Mouse (Mus musculus) limb, embryonic 11.5 days (tissue): ENCODE data around the gene Itga6. TPM values are rescaled to one million over a fixed set of nuclear protein-coding genes. Genes with fewer than 3 reads are reported as not detected.

Source experiments
- ATAC-seq: fragments of 200-750 bp; cut with Nextera tagmentation; 2 replicates; pipeline ENCODE4 v1.8.0; 2017; ENCODE audit warnings: low read depth; ENCODE audit not compliant: insufficient number of reproducible peaks, low FRiP score, low TSS enrichment
- DNase-seq: peaks from one replicate; pipeline ENCODE4 v3.0.0-alpha.2; 2015; ENCODE audit warnings: low spot score
- H3K27ac ChIP-seq: fragments of 300-500 bp; sonication (generic); replicated peaks from 2 replicates; pipeline ENCODE4 v1.5.1; 2014; ENCODE audit warnings: low read depth, mild to moderate bottlenecking, low read length
- H3K27me3 ChIP-seq: fragments of 300-500 bp; sonication (generic); 2 replicates; pipeline ENCODE4 v1.6.1; 2014; ENCODE audit warnings: mild to moderate bottlenecking, low read length, mixed read lengths; ENCODE audit not compliant: control insufficient read depth, insufficient read depth
- H3K36me3 ChIP-seq: fragments of 300-500 bp; sonication (generic); 2 replicates; pipeline ENCODE4 v1.6.1; 2014; ENCODE audit warnings: mild to moderate bottlenecking, low read length, moderate library complexity, mixed read lengths; ENCODE audit not compliant: control insufficient read depth, insufficient read depth
- H3K4me1 ChIP-seq: fragments of 300-500 bp; sonication (generic); 2 replicates; pipeline ENCODE4 v1.6.1; 2014; ENCODE audit warnings: low read length, mixed read lengths; ENCODE audit not compliant: control insufficient read depth, insufficient read depth
- H3K4me2 ChIP-seq: fragments of 300-500 bp; sonication (generic); 2 replicates; pipeline ENCODE4 v1.6.1; 2014; ENCODE audit warnings: low read depth, mild to moderate bottlenecking, moderate library complexity; ENCODE audit not compliant: severe bottlenecking
- H3K4me3 ChIP-seq: fragments of 300-500 bp; sonication (generic); 2 replicates; pipeline ENCODE4 v1.5.1; 2014; ENCODE audit warnings: low read depth, low read length
- H3K9ac ChIP-seq: fragments of 300-500 bp; sonication (generic); 2 replicates; pipeline ENCODE4 v1.6.1; 2014; ENCODE audit warnings: mild to moderate bottlenecking, low read length
- H3K9me3 ChIP-seq: fragments of 300-500 bp; sonication (generic); 2 replicates; pipeline ENCODE4 v1.6.1; 2016; ENCODE audit warnings: low read length; ENCODE audit not compliant: control insufficient read depth
- WGBS: fragments of 180-500 bp; shearing (Covaris S2); extraction: QIAGEN DNeasy Blood & Tissue Kit; methylation state at CpG from one replicate; pipeline ENCODE4 v1.1.7; 2014; 5-methylcytosine and 5-hydroxymethylcytosine counted together
- polyA plus RNA-seq: library from polyadenylated mRNA; unstranded; fragments of >200 nt; fragmentation: Nextera tagmentation; extraction: Ambion mirVana; gene quantifications from 2 replicates; pipeline ENCODE4 v1.2.1, GENCODE M21; 2014

Gene Itga6
- polyA plus RNA-seq, 1 experiment from 2014 or later = 28.0 TPM

DNA sequence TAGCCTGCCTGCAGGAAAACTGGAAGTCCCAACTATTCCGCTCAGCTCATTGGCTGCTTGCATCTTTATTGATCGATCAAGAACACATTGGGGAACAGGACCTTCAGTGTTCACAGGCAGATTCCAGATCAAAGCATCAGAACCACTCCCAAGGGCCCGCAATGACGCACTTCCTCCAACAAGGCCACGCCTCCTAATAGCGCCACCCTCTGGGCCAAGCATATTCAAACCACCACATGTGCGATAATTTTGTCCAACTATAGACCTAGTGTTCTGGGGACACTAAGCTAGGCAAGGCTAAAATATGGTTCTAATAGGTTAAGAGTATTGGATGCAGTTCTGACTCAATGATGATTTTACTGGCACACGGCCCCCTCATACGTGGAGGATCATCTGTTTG lies 15.7 kb downstream of the Itga6 start:
- Histone ChIP-seq H3K4me2 (no peak overlapping the region), H3K9ac (no peak overlapping the region), H3K36me3 (no peaks in the 10 kb centered on the region), H3K27me3 (no peaks in the 10 kb centered on the region), H3K9me3 (no peaks in the 10 kb centered on the region), H3K27ac (no peak overlapping the region), H3K4me3 (no peak overlapping the region), H3K4me1 (no peaks in the 10 kb centered on the region)
- ATAC-seq (no peak), DNase-seq (no peak)
- WGBS = 93% methylated on average over 9 of the region's 9 CpGs

DNA sequence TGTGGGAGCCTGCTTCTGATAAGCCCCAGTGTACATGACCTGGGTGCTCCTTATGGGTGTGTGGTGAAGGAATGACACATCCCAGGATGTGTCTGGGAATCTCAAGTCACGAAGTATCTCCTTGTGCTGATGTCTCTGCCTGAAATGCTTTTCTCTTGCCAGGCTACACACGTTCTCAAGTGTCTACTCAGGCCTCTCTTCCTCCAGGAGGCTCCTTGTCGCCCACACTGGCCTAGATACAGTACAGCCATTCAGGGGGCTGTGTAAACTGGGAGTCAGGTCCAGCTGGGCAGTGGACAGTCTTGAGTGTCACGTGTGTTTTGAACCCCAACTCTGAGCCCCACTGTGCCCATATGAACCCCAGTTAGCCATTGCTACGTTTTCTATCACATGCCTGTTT lies 19.1 kb downstream of the Itga6 start:
- no peak overlapping the region for H3K27ac ChIP-seq
- no peaks in the 10 kb centered on the region for H3K4me1 ChIP-seq
- 74% methylated on average over 5 of the region's 5 CpGs for WGBS
- no peaks in the 10 kb centered on the region for H3K9me3 ChIP-seq
- H3K4me3 ChIP-seq = no peak overlapping the region
- H3K4me2 ChIP-seq = no peak overlapping the region
- DNase-seq = no peak
- no peaks in the 10 kb centered on the region for H3K27me3 ChIP-seq
- no peaks in the 10 kb centered on the region for H3K36me3 ChIP-seq
- no peak for ATAC-seq
- no peak overlapping the region for H3K9ac ChIP-seq

DNA sequence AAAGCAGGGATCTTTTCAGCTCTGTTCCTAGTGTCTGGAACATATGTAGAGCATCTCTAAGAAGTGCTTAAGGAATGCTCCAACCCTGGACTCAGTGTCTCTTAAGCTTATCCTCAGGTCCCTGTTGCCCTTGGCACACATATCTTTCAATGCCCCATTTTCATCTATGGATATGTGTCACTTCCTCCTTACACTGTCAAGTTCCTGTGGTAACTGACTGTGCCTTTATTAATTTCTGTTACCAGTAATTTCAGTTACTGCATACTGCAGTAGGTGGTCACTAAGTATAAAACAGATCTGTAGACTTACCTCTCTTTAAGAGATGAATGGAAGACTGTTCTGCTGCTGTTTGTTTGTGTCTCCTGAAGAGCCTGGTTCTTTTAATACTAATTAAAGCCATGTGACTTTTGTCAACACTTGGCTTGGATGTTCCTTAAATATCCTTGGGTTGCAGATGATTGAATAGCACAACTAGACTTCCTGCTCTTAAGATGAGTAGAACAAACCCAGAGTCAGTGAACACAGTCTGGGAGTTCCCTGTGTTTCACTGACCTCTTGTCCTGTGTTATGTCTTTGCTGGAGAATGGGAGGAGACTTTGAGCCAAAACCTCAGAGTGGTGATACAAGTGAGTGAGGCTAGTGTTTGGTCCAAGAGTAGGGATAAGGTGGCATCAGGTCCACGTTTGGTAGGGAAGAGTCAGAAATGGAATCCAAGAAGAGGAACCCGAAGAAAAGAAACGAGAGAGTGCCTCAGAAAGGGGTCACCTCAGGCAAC lies 19.7 kb downstream of the Itga6 start:
- no peaks in the 10 kb centered on the region for H3K27me3 ChIP-seq
- ATAC-seq (no peak), DNase-seq (no peak)
- 87% methylated on average over 3 of the region's 3 CpGs for WGBS
- H3K4me3 ChIP-seq = no peak overlapping the region
- H3K9ac ChIP-seq = no peak overlapping the region
- H3K36me3 ChIP-seq = no peaks in the 10 kb centered on the region
- no peaks in the 10 kb centered on the region for H3K4me1 ChIP-seq
- H3K4me2 ChIP-seq = no peak overlapping the region
- no peak overlapping the region for H3K27ac ChIP-seq
- no peaks in the 10 kb centered on the region for H3K9me3 ChIP-seq

DNA sequence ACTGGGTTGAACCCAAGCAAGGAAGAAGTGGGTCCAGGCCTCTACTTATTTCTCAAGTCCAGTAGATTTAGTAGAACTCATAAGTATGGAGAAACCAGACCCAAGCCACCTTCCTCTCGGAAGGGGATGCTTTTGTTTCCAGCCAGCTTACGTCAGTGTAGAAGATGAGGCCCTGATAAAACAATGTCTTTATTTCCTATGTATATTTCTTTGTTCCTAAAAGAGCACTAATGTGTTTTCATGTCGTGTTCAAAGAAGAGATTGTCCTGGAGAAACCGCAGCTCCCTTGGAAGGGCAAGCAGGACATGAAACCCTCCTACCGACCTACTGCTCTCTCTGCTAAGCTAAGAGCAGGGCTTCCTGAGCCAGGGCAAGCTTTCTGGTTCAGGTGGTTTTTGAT lies 20.6 kb downstream of the Itga6 start:
- DNase-seq (no peak), ATAC-seq (no peak)
- H3K4me1 ChIP-seq = no peaks in the 10 kb centered on the region
- WGBS = 89% methylated on average over 5 of the region's 5 CpGs
- H3K27me3 ChIP-seq = no peaks in the 10 kb centered on the region
- no peak overlapping the region for H3K4me2 ChIP-seq
- no peak overlapping the region for H3K27ac ChIP-seq
- no peaks in the 10 kb centered on the region for H3K9me3 ChIP-seq
- H3K4me3 ChIP-seq = no peak overlapping the region
- H3K9ac ChIP-seq = no peak overlapping the region
- no peaks in the 10 kb centered on the region for H3K36me3 ChIP-seq

DNA sequence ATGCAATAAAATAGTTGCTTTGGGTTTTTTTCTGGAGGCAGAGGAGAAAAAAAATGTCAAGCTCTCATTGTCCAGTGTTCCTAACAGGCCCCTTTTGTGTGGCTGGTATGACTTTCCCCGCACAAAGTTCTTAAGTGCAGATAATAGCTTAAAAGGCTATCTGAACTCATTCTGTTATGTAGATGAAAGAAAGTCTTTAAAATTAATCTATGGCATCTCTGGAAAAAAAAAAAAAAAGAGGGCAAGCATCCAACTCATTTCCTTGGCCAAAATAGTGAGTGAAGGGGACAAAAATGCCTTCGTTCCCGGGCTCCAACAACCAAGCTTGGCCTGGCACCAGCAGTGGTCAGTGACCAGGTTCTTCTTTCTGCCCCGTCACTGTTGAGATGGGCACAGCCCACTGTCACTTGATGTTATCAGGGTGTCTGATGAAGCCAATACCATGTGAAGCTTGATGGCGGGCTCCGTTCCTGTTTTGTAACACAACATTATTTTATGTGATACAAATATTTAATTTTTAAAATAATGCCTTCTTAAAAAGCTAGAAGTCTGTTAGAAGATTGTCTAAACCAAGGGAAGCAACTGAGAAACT lies 21.7 kb downstream of the Itga6 start:
- Histone ChIP-seq H3K4me2 (no peak overlapping the region), H3K27me3 (no peaks in the 10 kb centered on the region), H3K9ac (no peak overlapping the region), H3K9me3 (no peaks in the 10 kb centered on the region), H3K4me3 (no peak overlapping the region), H3K36me3 (no peaks in the 10 kb centered on the region), H3K4me1 (no peaks in the 10 kb centered on the region), H3K27ac (no peak overlapping the region)
- WGBS = 93% methylated on average over 6 of the region's 6 CpGs
- ATAC-seq = no peak
- no peak for DNase-seq

DNA sequence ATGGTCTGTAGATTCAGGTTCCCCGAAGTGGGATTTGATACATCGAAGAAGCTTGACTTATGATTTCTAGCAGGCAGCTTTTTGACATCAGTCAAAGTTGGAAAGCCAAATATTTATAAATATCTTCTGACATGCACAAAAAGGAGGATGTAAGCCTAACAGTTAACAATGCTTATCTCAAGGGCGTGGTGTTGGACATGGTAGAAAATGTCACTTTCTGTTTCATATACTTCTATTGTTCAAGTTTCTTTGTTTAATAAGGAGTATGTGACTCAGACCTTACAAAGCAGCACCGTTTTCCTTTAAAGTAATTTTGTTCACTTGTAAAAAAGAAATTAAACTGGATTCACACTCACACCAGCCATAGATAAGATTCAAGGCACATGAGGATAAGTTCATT lies 26.3 kb downstream of the Itga6 start:
- no peaks in the 10 kb centered on the region for H3K36me3 ChIP-seq
- no peak overlapping the region for H3K4me3 ChIP-seq
- no peaks in the 10 kb centered on the region for H3K4me1 ChIP-seq
- no peak overlapping the region for H3K4me2 ChIP-seq
- no peaks in the 10 kb centered on the region for H3K27me3 ChIP-seq
- DNase-seq (no peak), ATAC-seq (no peak)
- no peak overlapping the region for H3K9ac ChIP-seq
- no peak overlapping the region for H3K27ac ChIP-seq
- WGBS = 92% methylated on average over 4 of the region's 4 CpGs
- no peaks in the 10 kb centered on the region for H3K9me3 ChIP-seq

DNA sequence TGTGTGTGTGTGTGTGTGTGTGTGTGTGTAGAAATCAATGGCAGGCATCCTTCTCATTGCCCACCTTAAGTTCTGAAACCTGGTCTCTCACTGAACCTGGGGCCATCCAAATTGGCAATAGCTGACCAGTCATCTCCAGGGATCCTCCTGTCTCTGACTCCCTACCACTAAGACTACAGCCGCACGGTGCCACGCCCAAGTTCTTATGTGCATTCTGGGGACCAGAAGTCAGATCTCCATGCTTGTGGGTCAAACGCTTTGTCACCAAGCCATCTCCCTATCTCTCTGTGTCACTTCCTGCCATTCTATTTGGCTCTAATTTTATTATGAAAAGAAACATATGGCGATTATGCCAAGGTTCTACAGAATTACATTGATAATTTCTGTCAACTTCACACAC lies 28.3 kb downstream of the Itga6 start:
- Histone ChIP-seq H3K27me3 (no peaks in the 10 kb centered on the region), H3K9me3 (no peaks in the 10 kb centered on the region), H3K4me3 (no peak overlapping the region), H3K4me2 (no peak overlapping the region), H3K9ac (no peak overlapping the region), H3K27ac (no peak overlapping the region), H3K36me3 (no peaks in the 10 kb centered on the region), H3K4me1 (no peaks in the 10 kb centered on the region)
- 96% methylated on average over 5 of the region's 5 CpGs for WGBS
- ATAC-seq (no peak), DNase-seq (no peak)

DNA sequence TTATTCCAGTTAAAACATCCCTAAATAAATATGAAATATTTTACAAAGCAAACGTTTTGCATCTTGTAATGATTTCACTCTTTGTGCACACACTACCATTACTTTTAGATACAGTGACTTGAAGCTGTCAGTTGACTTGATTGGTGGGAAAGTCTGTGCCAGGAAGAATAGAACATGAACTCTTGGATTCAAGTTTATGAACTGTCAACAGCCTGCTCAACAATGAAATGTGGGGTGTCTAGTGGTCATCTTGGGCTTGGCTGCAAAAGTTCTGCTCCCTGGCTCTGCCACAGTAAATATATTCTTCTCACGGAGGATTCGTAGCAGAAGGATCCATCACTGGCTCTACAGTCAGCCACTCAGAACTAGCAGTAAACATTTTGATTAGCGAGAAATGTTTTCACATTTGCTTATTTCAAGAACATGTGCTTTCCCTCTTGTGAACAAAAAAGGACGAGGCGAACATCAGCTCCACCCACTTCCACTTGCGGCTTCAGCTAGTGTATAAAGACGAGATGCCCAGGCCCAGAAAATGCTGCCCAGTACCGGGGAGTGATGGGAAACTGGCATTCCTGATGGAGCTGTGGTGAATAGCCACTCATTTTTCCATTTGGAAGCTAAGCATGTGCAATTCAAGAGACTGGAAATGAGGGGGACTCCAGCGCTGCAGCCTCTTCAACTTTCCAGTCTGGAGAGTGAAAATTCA lies 29.0 kb downstream of the Itga6 start:
- H3K36me3 ChIP-seq = no peaks in the 10 kb centered on the region
- no peak overlapping the region for H3K9ac ChIP-seq
- DNase-seq = no peak
- no peak overlapping the region for H3K4me3 ChIP-seq
- H3K27me3 ChIP-seq = no peaks in the 10 kb centered on the region
- H3K4me1 ChIP-seq = no peaks in the 10 kb centered on the region
- no peak overlapping the region for H3K27ac ChIP-seq
- 77% methylated on average over 10 of the region's 10 CpGs for WGBS
- H3K9me3 ChIP-seq = no peaks in the 10 kb centered on the region
- ATAC-seq = no peak
- H3K4me2 ChIP-seq = no peak overlapping the region
